Mouse (Mus musculus) liver, postnatal 0 days (tissue): ENCODE data around the gene Tnpo3.

Source experiments
- CTCF ChIP-seq: sonication (generic); IDR thresholded peaks from 2 replicates; pipeline ENCODE4 v1.5.1; 2016; ENCODE audit warnings: antibody characterized with exemption, low read depth
- EP300 ChIP-seq: IDR thresholded peaks from 2 replicates; pipeline ENCODE4 v1.6.1; 2016; ENCODE audit warnings: antibody characterized with exemption, low read depth, mild to moderate bottlenecking

- TF ChIP-seq CTCF (no peak), EP300 (no peak)
These were observed 72.5 kb downstream of the Tnpo3 start for GRCm38 (mm10) chr6:29537221-29537620.
